Mouse (Mus musculus) left cerebral cortex, postnatal 36 days (tissue): ENCODE results near the gene Scaf11. TPM values are rescaled to one million over a fixed set of nuclear protein-coding genes. Genes with fewer than 3 reads are reported as not detected.
"Not testable (repeated sequence)": the region's sequence is repeated elsewhere in the genome, so short reads cannot be mapped to it uniquely, and the experiment has no call there.

Experiments
- DNase-seq, 2 experiments: peaks; one replicate each; pipeline ENCODE4 v3.0.0; 2021 to 2022; ENCODE audit warnings: low spot score in 2 of 2, mixed read lengths in 1 of 2
- intact Hi-C: fragments of 180-260 bp; cut with DNase I; formaldehyde crosslinking; loops from one replicate; pipeline ENCODE4 v1.15.1; 2025
- total RNA-seq, 2 experiments: library from RNA; stranded (reverse); gene quantifications; 2 replicates each; pipeline ENCODE4 v1.2.3; 2021

The Scaf11 gene
- total RNA-seq, 2 experiments from 2014 or later, result 49.7 to 51.0 TPM

DNA sequence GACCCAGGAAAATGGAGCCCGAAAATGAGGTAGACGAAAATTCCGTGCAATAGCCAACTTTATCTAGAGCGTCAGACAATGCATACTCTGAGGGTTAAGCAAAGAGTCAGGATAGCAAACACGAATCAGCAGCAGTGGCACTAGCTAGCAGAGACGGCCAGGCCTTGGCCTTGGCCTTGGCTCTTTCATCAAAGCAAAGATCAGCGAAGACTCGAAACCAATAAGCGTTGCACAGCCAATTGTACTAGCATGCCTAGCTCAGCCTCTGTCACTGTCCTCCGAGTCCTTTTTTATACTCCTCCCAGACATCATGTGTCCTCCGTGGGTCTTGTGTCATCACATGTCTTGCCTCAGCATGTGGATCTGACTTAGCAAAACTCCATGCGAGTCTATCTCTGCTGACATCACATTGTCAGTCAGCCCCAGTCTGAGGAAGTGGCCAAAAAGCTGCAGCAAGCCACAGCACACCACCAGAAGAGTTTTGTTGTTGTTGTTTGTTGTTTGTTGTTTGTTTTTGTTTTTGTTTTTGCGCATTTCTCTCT lies 5.8 kb upstream of the Scaf11 start:
- intact Hi-C loops, result no loop called here
- no peak for DNase-seq

GRCm38 (mm10) chr15:96465076-96465475 lies 4.4 kb upstream of the Scaf11 start:
- intact Hi-C loops, result no loop called here
- no peak for DNase-seq

GRCm38 (mm10) chr15:96463821-96464220 lies 3.2 kb upstream of the Scaf11 start:
- DNase-seq, result no peak
- intact Hi-C loops, result loop anchor here (5.0 kb wide), 1 partner anchor 178 kb away; the partner anchor contains the start of gene Slc38a1

DNA sequence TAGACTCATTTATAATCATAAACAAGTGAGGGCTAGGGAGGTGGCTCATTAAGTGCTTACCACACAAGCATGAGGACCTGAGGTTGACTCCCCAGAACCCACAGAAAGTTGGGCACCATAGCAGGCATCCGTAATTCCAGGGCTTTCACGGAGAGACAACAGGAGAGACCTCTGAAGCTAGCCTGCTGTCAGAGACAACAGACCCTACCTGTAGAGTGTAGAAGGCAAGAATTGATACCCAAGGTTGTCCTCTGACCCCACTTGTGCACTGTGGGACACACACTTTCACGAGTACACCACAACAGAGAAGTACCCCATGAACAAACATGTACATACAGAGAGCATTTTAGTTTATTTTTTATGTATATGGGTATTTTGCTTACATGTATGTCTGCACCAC lies 2.0 kb upstream of the Scaf11 start:
- no peak for DNase-seq
- intact Hi-C loops, result loop anchor here (5.0 kb wide), 1 partner anchor 180 kb away; the partner anchor contains the start of gene Slc38a1

GRCm38 (mm10) chr15:96461541-96462512 lies 1.2 kb upstream of the Scaf11 start:
- intact Hi-C loops, result loop anchor here (5.0 kb wide), 1 partner anchor 180 kb away; the partner anchor contains the start of gene Slc38a1

GRCm38 (mm10) chr15:96460451-96460729 lies 253 bp downstream of the Scaf11 start:
- intact Hi-C loops, result loop anchor here (5.0 kb wide), 1 partner anchor 182 kb away; the partner anchor contains the start of gene Slc38a1
- DNase-seq, result no peak

More at GRCm38 (mm10) chr15:96461541-96462512, 1.2 kb upstream of the Scaf11 start:
- DNase-seq, result no peak

DNA sequence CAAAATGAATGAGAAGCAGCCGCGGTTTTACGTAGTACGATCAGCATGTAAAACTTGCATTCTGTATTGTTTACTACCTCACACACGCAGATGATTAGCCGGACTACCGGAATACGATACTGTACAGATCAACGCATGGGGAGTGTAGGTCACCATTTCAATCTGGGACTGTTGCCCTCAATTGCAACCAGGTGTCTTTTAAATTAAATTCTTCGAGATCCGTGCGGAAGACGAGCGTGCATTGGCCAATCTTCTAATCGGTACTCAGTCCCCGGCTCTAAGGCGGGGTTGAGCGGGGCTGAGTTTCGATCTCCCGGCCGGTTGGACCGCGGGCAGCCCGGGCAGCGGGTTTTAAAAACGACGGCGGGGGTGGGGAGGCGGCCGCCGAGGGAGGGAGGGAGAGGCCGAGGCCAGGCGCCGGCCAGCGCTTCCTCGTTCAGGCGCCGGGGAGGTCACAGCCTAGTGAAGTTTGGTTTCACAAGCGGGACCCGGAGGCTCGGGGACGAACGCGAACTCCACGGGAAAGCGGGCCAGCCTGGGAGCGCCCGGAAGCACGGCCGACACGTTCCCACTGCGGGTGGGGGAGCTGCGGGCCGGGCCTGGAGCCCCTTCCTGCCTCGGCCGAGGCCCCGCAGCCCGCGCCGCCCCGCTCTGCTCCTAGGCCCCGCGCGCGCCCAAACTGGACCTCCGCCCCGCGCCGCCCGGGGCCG lies 747 bp downstream of the Scaf11 start:
- peak; percentile 57 to 64 for DNase-seq
- intact Hi-C loops, result loop anchor here (5.0 kb wide), 1 partner anchor 182 kb away; the partner anchor contains the start of gene Slc38a1

DNA sequence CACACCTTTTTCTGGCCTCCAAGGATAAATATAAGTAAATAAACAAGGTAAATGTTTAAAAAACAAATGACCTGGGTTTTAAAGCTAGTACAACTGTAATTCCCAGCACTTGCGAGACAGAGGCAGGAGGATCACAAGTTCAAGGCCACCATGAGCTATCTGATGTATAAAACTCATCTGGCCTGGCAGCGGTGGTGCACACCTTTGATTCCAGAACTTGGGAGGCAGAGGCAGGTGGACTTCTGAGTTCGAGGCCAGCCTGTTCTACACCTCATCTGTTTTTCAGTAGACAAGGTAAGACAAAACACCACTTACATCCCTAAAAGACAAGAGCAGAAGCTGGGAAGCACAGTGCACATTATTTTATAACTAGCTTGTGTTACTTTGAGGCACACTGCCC lies 2.4 kb downstream of the Scaf11 start:
- intact Hi-C loops, result no loop called here
- no peak for DNase-seq

DNA sequence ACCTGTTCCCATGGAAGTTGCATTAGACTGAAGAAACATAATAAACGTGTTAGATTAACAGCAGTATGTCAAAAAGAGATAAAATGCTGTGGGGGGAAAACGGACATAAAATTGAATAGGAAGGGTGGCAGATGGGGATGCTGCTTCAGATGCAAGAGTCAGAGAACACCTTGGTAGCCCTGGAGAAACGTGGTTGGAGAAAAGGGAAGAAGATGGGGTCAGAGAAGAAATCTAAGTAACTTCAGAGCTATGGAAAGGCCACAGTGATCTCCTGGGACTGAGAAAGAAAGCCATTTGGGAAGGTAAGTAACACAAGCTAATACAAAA lies 3.3 kb downstream of the Scaf11 start:
- no peak for DNase-seq
- intact Hi-C loops, result no loop called here

- intact Hi-C loops, result no loop called here
- DNase-seq, result no peak
Observed at GRCm38 (mm10) chr15:96456651-96457337, 3.8 kb downstream of the Scaf11 start.

GRCm38 (mm10) chr15:96455595-96456214 lies 4.9 kb downstream of the Scaf11 start:
- DNase-seq, result no peak
- intact Hi-C loops, result no loop called here

DNA sequence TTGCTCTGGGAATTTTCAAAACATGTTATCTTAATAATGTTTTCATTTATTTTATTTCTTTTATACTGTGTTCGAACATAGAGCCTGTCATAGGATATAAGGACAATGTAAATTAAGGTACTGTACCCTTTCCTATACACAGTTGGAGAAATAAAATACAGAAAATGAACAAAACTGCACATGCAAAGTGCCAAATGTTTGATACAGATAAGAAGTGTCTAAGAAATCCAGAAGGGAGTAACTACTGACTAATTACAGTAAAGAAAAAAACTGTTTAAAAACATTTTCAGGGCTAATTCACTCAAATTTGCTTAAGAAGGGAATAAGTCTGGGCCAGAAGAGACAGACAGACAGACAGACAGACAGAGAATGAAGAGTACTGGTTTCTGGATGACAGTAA lies 7.3 kb downstream of the Scaf11 start:
- DNase-seq, result no peak

DNA sequence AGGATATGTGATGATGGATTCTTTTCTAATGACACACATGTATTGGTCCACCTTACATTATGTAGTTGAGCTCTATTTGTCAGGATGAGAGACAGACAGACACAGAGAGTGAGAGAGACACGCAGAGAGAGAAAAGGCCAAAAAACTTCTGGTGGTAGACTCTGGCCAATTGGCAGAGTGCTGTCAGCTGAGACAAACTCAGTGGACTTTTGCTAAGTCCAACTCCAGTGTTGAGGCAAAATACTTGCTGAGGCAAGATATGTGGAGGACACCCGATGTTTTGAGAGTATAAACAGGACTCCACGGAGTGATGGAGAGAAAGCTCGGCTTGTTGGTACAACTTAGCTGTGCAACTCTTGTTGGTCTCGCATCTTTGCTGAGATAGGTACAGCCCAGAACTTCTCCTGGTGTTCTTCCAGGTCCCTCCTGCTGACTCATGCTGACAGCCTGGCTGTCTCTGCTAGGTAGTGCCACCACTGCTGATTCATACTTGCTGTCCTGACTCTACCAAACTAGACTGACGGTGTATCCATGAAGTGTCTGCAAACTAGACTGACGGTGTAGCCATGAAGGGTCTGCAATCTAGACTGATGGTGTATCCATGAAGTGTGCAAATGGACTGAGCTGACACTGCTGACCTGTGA lies 11.9 kb downstream of the Scaf11 start:
- intact Hi-C loops, result no loop called here

More for the DNA sequence above, 7.3 kb downstream of the Scaf11 start:
- intact Hi-C loops, result no loop called here

GRCm38 (mm10) chr15:96446785-96447184 lies 13.9 kb downstream of the Scaf11 start:
- intact Hi-C loops, result no loop called here

More for the DNA sequence above, 11.9 kb downstream of the Scaf11 start:
- DNase-seq, result no peak

DNA sequence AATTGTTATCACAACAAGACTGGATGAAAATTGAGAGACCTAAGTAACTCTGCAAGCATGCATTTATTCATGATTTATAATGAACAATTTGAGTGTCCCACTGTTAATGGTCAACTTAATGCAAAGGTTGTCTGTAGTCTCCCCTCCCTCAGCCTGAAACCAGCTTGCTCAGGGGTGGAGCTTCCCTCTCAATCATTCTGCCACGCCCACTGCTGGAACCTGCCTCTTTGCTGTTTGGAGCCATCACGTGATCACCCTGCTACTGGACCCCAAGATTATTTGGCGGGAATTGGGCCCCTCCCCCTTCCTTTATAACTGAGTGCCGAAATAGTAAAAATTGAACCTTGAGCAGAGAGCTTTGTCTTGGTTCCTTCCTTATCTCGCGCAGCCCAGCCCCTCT lies 19.2 kb downstream of the Scaf11 start:
- intact Hi-C loops, DNase-seq: not testable (repeated sequence)

More at GRCm38 (mm10) chr15:96446785-96447184, 13.9 kb downstream of the Scaf11 start:
- DNase-seq, result no peak

DNA sequence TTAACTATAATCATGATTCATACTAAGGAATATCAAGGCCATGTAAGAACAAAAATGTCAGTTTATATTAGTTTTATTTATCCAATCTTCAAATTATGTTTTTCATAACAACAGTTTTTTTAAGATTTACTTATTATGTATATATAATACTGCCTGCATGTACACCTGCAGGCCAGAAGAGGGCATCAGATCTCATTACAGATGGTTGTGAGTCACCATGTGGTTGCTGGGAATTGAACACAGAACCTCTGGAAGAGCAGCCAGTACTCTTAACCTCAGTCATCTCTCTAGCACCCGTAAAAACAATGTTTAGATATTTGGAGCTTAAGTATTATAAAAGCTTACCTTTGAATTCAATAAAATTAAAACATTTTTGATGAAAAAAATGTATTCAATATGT lies 26.4 kb downstream of the Scaf11 start:
- intact Hi-C loops, result no loop called here

GRCm38 (mm10) chr15:96419920-96420319 lies 40.7 kb downstream of the Scaf11 start:
- intact Hi-C loops, result no loop called here
- no peak for DNase-seq

More for the DNA sequence above, 26.4 kb downstream of the Scaf11 start:
- DNase-seq, result no peak

DNA sequence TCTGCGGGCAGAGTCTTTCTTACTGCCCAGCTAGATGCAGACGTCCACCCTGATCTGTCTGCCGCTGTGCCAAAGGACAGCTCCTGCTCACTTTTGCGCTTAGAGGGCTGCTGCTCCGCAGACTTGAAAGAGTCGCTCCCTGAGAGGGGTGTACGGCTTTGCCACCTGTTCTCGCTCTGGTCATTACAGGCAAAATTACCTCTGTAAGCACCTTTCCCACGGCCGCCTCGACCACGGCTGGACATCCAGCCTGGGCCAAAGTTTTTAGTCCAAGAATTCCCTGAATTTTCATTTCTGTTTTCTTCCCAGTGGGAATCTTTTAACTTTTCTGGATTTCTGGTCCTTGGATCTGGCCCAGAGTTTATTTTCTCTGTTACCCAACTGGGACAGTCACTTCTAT lies 42.5 kb downstream of the Scaf11 start:
- no peak for DNase-seq
- intact Hi-C loops, result no loop called here

DNA sequence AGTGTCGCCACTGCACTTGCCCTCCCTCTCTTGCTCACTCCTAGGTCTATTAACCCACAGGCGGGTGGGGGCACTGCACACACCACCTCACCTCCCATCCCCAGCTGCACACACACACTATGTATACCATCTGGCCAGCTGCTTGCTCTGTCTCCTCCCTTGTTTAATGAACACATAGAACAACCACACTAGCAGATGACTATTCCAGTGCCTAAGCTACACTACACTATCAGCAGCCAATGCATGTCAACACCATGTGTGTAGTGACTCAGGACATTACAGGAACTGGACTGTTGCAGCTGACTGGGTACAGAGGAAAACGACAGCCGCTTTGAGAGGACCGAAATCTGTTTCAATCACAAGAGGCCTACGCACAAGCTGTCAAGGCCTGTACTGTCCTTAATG lies 51.9 kb downstream of the Scaf11 start:
- peak in 1 of 2 experiments; percentile 27 for DNase-seq
- intact Hi-C loops, result no loop called here
